Mouse (Mus musculus): ENCODE measurements around the gene Cldn34b1. TPM values are rescaled to one million over a fixed set of nuclear protein-coding genes. Genes with fewer than 3 reads are reported as not detected.

Gene Cldn34b1
- polyA plus RNA-seq (2021; fragmentation: Nextera tagmentation) = not detected in 2 replicates
- long read RNA-seq, experiment 1 = 0 reads
- long read RNA-seq, experiment 2 = 0 reads

DNA sequence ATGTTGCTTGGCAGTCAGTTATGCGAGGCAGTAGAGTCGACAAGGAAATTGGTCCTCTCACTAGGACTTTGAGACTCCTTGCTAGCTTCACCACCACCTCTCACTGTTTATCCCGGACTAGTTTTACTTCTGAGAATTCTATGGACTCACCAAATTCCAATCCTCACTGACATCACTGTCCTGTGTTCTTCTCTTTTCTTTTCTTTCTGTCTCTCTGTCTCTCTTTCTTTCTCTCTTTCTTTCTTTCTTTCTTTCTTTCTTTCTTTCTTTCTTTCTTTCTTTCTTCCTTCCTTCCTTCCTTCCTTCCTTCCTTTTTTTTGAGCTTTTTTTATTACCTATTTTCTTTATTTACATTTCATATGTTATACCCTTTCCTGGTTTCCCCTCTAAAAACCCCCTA is at the start of gene Cldn34b1:
Gene Cldn34b1 (minus strand): TSS at position 101 of the 400 bp plus-strand sequence.

DNA sequence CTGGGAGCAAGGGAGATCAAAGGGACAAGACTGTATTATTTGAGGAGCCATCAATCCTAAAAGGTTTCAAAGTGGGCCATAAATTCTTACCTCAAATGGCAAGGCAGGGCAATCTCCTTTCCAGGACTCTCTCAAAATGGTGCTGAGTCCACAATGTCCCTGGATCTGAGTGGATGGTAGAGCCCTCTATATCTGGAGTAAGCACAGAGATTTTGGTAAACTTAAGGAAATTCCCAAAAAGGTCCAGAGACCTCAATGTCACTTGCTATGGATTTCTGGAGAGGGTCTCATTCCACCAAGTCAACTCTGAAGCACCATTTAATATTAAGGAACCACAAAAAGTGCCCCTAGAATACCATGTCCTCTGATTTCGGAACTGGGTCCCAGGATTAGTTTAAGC is 45.8 kb upstream of the Cldn34b1 start, which contains the start of gene Magea6:
Gene Magea6 (minus strand): TSS at position 101 of the 400 bp plus-strand sequence.

Other genes with a start within 250 kb of the Cldn34b1 start
- gene Magea6, start 45.7 kb upstream of the Cldn34b1 start, polyA plus RNA-seq (2021; fragmentation: Nextera tagmentation) = not detected in 2 replicates
- not detected in 2 replicates for gene Magea3, start 59.2 kb upstream of the Cldn34b1 start, polyA plus RNA-seq (2021; fragmentation: Nextera tagmentation)
- not detected in 2 replicates for gene Magea8, start 105.6 kb upstream of the Cldn34b1 start, polyA plus RNA-seq (2021; fragmentation: Nextera tagmentation)
- gene Magea5, start 172.9 kb upstream of the Cldn34b1 start, polyA plus RNA-seq (2021; fragmentation: Nextera tagmentation) = not detected in 2 replicates
- gene Magea1, start 199.5 kb upstream of the Cldn34b1 start, polyA plus RNA-seq (2021; fragmentation: Nextera tagmentation) = not detected in 2 replicates
- gene Magea2, start 203.4 kb upstream of the Cldn34b1 start, polyA plus RNA-seq (2021; fragmentation: Nextera tagmentation) = not detected in 2 replicates
- not detected in 2 replicates for gene Cldn34b2, start 238.1 kb upstream of the Cldn34b1 start, polyA plus RNA-seq (2021; fragmentation: Nextera tagmentation)